Mouse (Mus musculus): ENCODE data around the gene Ppp1cb. TPM values are rescaled to one million over a fixed set of nuclear protein-coding genes. Genes with fewer than 3 reads are reported as not detected.
A peak's percentile ranks its signal among the peaks of the same experiment; 100 is the strongest.

The Ppp1cb gene
- total and polyA plus RNA-seq, 2 experiments from 2014 or later = 166 to 209 TPM

DNA sequence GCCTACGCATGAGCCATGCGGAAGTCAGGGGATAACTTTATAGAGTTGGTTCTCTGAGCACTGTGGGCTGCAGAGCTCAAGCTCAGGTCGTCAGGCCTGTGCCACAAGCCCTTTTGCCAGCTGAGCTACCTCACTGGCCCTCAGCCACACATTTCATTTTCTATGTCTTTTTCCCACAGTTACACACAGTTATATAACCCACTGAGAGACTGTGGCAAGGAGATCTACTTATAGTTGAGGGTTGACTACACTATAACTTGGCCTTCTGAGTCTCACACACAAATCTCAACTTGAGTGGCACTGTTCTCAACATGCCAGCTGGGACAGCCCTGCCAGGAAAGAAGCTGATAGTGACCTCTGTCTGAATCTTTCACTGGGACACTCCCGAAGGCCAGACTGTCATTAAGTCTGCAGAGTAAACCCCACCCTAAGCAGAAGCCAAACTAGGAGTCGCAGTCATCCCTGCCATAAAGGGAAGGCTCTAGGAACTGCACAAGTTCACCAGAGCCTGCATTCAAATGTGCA lies 44.1 kb upstream of the Ppp1cb start:
- no peaks in the 10 kb centered on the region for H3K4me1 ChIP-seq (ENCODE audit: insufficient read depth)
- H3K27me3 ChIP-seq (ENCODE audit: insufficient read depth, low read length) = no peaks in the 10 kb centered on the region
- H3K9me3 ChIP-seq (ENCODE audit: low read length) = no peaks in the 10 kb centered on the region
- no peak overlapping the region for H3K4me2 ChIP-seq (ENCODE audit: low read depth)
- no peak overlapping the region for H3K4me3 ChIP-seq (ENCODE audit: low read depth, low read length)
- ATAC-seq (no peak), DNase-seq (no peak)
- no peaks in the 10 kb centered on the region for H3K36me3 ChIP-seq (ENCODE audit: insufficient read depth)
- H3K27ac ChIP-seq (ENCODE audit: low read depth, low read length) = no peak overlapping the region
- H3K9ac ChIP-seq = no peak overlapping the region
- WGBS = 82% methylated on average over 5 of the region's 5 CpGs
- no peak for TF ChIP-seq CTCF (IDR thresholded peaks at IDR 0.05; ENCODE audit: low read depth)

- Histone ChIP-seq H3K9ac (no peak overlapping the region), H3K36me3 (ENCODE audit: insufficient read depth) (no peaks in the 10 kb centered on the region), H3K27ac (ENCODE audit: low read depth, low read length) (no peak overlapping the region), H3K27me3 (ENCODE audit: insufficient read depth, low read length) (no peaks in the 10 kb centered on the region), H3K4me2 (ENCODE audit: low read depth) (no peak overlapping the region), H3K4me1 (ENCODE audit: insufficient read depth) (no peaks in the 10 kb centered on the region), H3K9me3 (ENCODE audit: low read length) (no peaks in the 10 kb centered on the region), H3K4me3 (ENCODE audit: low read depth, low read length) (no peak overlapping the region)
- no peak for TF ChIP-seq CTCF (IDR thresholded peaks at IDR 0.05; ENCODE audit: low read depth)
- WGBS = 88% methylated on average over 6 of the region's 6 CpGs
- ATAC-seq (no peak), DNase-seq (no peak)
Measured at GRCm38 (mm10) chr5:32415554-32415953, 43.1 kb upstream of the Ppp1cb start.

GRCm38 (mm10) chr5:32416881-32417280 lies 41.8 kb upstream of the Ppp1cb start:
- ATAC-seq = no peak
- H3K36me3 ChIP-seq (ENCODE audit: insufficient read depth) = no peaks in the 10 kb centered on the region
- no peak overlapping the region for H3K4me2 ChIP-seq (ENCODE audit: low read depth)
- 61% methylated on average over 4 of the region's 4 CpGs for WGBS
- TF ChIP-seq CTCF (IDR thresholded peaks at IDR 0.05; ENCODE audit: low read depth) = no peak
- no peaks in the 10 kb centered on the region for H3K9me3 ChIP-seq (ENCODE audit: low read length)
- H3K4me1 ChIP-seq (ENCODE audit: insufficient read depth) = no peaks in the 10 kb centered on the region
- no peak overlapping the region for H3K27ac ChIP-seq (ENCODE audit: low read depth, low read length)
- H3K4me3 ChIP-seq (ENCODE audit: low read depth, low read length) = no peak overlapping the region
- peak; percentile 6 for DNase-seq
- H3K27me3 ChIP-seq (ENCODE audit: insufficient read depth, low read length) = no peaks in the 10 kb centered on the region
- no peak overlapping the region for H3K9ac ChIP-seq

GRCm38 (mm10) chr5:32422081-32422589 lies 36.5 kb upstream of the Ppp1cb start:
- no peak overlapping the region for H3K27ac ChIP-seq (ENCODE audit: low read depth, low read length)
- ATAC-seq (no peak), DNase-seq (peak; percentile 22)
- no peak overlapping the region for H3K9ac ChIP-seq
- H3K4me1 ChIP-seq (ENCODE audit: insufficient read depth) = no peaks in the 10 kb centered on the region
- no peaks in the 10 kb centered on the region for H3K27me3 ChIP-seq (ENCODE audit: insufficient read depth, low read length)
- H3K9me3 ChIP-seq (ENCODE audit: low read length) = no peaks in the 10 kb centered on the region
- H3K36me3 ChIP-seq (ENCODE audit: insufficient read depth) = no peaks in the 10 kb centered on the region
- 37% methylated on average over 15 of the region's 15 CpGs for WGBS
- no peak overlapping the region; the same call in 1 of the 2 replicates for H3K4me2 ChIP-seq (ENCODE audit: low read depth)
- no peak for TF ChIP-seq CTCF (IDR thresholded peaks at IDR 0.05; ENCODE audit: low read depth)
- H3K4me3 ChIP-seq (ENCODE audit: low read depth, low read length) = no peak overlapping the region

GRCm38 (mm10) chr5:32423339-32424046 lies 35.1 kb upstream of the Ppp1cb start:
- TF ChIP-seq CTCF (IDR thresholded peaks at IDR 0.05; ENCODE audit: low read depth) = no peak
- Histone ChIP-seq H3K9ac (no peak overlapping the region), H3K4me2 (ENCODE audit: low read depth) (no peak overlapping the region), H3K9me3 (ENCODE audit: low read length) (no peaks in the 10 kb centered on the region), H3K27me3 (ENCODE audit: insufficient read depth, low read length) (no peaks in the 10 kb centered on the region), H3K36me3 (ENCODE audit: insufficient read depth) (no peaks in the 10 kb centered on the region), H3K4me3 (ENCODE audit: low read depth, low read length) (no peak overlapping the region), H3K4me1 (ENCODE audit: insufficient read depth) (no peaks in the 10 kb centered on the region), H3K27ac (ENCODE audit: low read depth, low read length) (no peak overlapping the region)
- WGBS = 58% methylated on average over 11 of the region's 11 CpGs
- DNase-seq (no peak), ATAC-seq (no peak)

- 94% methylated on average over 8 of the region's 8 CpGs for WGBS
- no peaks in the 10 kb centered on the region for H3K27me3 ChIP-seq (ENCODE audit: insufficient read depth, low read length)
- H3K4me1 ChIP-seq (ENCODE audit: insufficient read depth) = no peaks in the 10 kb centered on the region
- no peak overlapping the region for H3K9ac ChIP-seq
- no peak for ATAC-seq
- no peak for TF ChIP-seq CTCF (IDR thresholded peaks at IDR 0.05; ENCODE audit: low read depth)
- no peaks in the 10 kb centered on the region for H3K9me3 ChIP-seq (ENCODE audit: low read length)
- no peak overlapping the region for H3K27ac ChIP-seq (ENCODE audit: low read depth, low read length)
- no peak overlapping the region for H3K4me2 ChIP-seq (ENCODE audit: low read depth)
- DNase-seq = no peak
- no peaks in the 10 kb centered on the region for H3K36me3 ChIP-seq (ENCODE audit: insufficient read depth)
- H3K4me3 ChIP-seq (ENCODE audit: low read depth, low read length) = no peak overlapping the region
Measured at GRCm38 (mm10) chr5:32424464-32424863, 34.2 kb upstream of the Ppp1cb start.

- DNase-seq = no peak
- peak; percentile 58; the same call in 1 of the 2 replicates for ATAC-seq
Measured at GRCm38 (mm10) chr5:32425485-32426171, 33.0 kb upstream of the Ppp1cb start.

More at GRCm38 (mm10) chr5:32425485-32426171, 33.0 kb upstream of the Ppp1cb start:
- H3K27me3 ChIP-seq (ENCODE audit: insufficient read depth, low read length) = no peaks in the 10 kb centered on the region
- TF ChIP-seq CTCF (IDR thresholded peaks at IDR 0.05; ENCODE audit: low read depth) = no peak
- no peaks in the 10 kb centered on the region for H3K9me3 ChIP-seq (ENCODE audit: low read length)
- H3K27ac ChIP-seq (ENCODE audit: low read depth, low read length) = no peak overlapping the region
- no peak overlapping the region for H3K4me2 ChIP-seq (ENCODE audit: low read depth)
- 57% methylated on average over 14 of the region's 14 CpGs for WGBS
- no peak overlapping the region for H3K9ac ChIP-seq
- no peaks in the 10 kb centered on the region for H3K4me1 ChIP-seq (ENCODE audit: insufficient read depth)
- no peak overlapping the region for H3K4me3 ChIP-seq (ENCODE audit: low read depth, low read length)
- H3K36me3 ChIP-seq (ENCODE audit: insufficient read depth) = no peaks in the 10 kb centered on the region
